Mouse (Mus musculus) layer of hippocampus, postnatal 25 days (tissue): ENCODE data around the gene Zcchc14. TPM values are rescaled to one million over a fixed set of nuclear protein-coding genes. Genes with fewer than 3 reads are reported as not detected.

Source experiments
- DNase-seq, 2 experiments: peaks; one replicate each; pipeline ENCODE4 v3.0.0; 2022; ENCODE audit warnings: mixed read lengths in 2 of 2, low spot score in 1 of 2; ENCODE audit errors: extremely low spot score in 1 of 2
- total RNA-seq, 2 experiments: library from RNA; stranded (reverse); gene quantifications; 2 replicates each; pipeline ENCODE4 v1.2.3; 2021

Gene Zcchc14
- total RNA-seq, 2 experiments from 2014 or later = 79.7 to 88.2 TPM

- no peak for DNase-seq
Measured at GRCm38 (mm10) chr8:121560432-121561100, 92.1 kb downstream of the Zcchc14 start.

DNA sequence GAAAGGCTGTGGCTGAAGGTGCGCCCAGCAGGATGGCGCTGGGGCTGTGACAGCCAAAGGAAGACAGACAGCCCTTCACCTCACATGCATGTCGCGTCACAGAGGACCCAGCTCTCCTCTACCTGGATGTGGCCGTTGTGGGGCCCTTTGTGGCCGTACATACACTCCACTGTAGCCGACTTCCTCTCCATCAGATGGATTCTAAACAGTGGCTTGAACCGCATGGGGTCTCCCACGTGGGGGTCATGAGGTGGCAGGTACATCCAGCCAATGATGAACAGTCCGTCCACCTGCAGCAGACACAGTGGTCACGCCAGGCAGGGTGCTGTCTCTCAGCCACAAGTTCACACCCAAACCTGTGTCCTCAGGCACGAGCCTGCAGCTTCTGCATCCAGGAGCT, 92.9 kb downstream of the Zcchc14 start:
- DNase-seq = no peak

- no peak for DNase-seq
Measured at GRCm38 (mm10) chr8:121558538-121558937, 94.2 kb downstream of the Zcchc14 start.

DNA sequence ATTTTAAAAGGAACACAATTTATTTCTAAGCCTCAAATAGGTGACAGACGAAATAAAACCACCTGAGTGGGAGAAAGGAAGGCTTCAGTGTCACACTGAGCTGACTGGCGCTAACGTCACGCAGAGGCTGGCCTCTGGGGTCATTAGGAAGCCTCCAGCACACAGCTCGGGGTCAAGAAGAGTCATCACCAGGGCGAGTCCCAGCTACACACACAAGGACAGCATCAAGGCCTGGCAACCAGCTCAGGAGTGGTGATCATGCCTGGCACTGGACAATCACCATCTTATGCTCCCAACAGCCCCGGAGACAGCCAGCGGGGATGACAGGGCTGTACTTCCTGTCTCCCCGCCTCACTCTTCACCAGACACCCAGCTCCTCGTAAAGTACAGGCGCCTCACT, 95.0 kb downstream of the Zcchc14 start:
- no peak for DNase-seq

GRCm38 (mm10) chr8:121553831-121554475, 98.7 kb downstream of the Zcchc14 start:
- no peak for DNase-seq

GRCm38 (mm10) chr8:121552506-121552905, 100.2 kb downstream of the Zcchc14 start:
- no peak for DNase-seq

GRCm38 (mm10) chr8:121551065-121551985, 101.4 kb downstream of the Zcchc14 start:
- no peak for DNase-seq

DNA sequence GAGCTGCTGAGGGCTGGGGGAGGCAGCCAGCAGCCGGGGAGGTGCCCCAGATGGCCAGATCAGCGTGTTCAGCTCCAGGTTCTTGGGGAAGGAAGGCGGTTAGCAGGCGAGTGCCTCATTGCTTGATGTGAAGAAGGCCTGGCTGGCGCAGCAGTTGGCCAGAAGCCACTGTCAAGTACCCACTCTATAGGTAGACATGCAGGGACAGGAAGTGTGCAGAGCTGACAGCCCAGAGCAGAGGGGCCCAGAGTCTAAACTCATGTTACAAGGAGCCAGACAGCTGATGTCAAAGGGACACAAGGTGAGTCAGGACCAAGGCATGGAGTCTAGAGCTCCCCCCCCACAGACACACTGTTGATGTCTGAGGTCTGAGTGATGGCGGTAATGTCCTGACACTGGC, 102.6 kb downstream of the Zcchc14 start:
- no peak for DNase-seq

Other genes starting within 250 kb of the Zcchc14 start
- not detected for gene 1700018B08Rik, start 108.6 kb downstream of the Zcchc14 start, total RNA-seq
- gene Fbxo31, start 74.1 kb downstream of the Zcchc14 start, total RNA-seq = 100 to 1,000 TPM; 107 to 113 TPM
- gene Map1lc3b, start 62.5 kb downstream of the Zcchc14 start, total RNA-seq = 100 to 1,000 TPM; 160 to 197 TPM
- 100 to 1,000 TPM; 301 to 309 TPM for gene Jph3, start 76.7 kb upstream of the Zcchc14 start, total RNA-seq
- 10 to 100 TPM; 24.2 to 31.2 TPM for gene Klhdc4, start 176.7 kb upstream of the Zcchc14 start, total RNA-seq